Mouse (Mus musculus): ENCODE measurements at regions not wholly inside any gene's neighbourhood (a gene's known extent, or its start where the extent isn't known, plus 50 kb on each side); places are given as distances from the start of the nearest gene placed in this dataset.

GRCm38 (mm10) chr8:128056251-128056650 is 302.2 kb upstream of the Nrp1 start:
- DNase-seq = no peak

DNA sequence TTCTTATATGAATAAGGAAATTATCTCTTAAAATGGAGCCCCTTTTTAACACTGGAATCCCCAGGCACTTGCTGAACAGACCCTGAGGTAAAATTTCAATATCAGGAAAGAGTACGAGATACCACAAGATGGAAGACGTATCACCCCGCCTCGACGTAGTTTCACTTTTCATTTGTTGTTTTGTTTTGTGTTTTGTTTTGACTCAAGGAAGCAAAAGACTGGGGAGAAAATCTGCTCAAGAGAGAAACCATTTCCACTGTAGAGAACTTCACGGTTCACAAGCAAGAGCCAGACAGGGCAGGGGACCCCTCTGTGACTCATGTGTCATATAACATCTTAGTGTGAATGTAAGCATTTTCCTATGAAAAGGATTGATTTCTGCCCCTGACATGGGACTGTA is 300.6 kb upstream of the Nrp1 start:
- DNase-seq = no peak

DNA sequence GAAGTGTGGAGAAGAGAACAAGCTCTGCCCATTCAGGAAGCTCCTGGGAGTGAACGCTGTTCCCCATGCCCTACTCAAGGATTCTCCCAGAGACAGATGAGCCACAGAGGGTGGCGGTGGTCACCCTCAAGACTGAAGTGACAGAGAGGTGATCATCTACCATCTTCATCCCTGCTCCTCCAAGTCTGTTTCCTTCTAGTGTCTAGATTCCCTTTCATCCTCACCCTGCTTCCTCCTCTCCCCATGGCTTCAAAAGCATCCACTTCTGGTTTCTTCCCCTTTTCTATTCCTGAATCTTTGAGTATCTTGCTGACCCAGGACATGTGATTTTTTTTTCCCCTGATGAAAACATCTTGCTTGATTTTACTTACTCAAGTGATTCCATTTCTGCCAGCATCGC is 298.6 kb upstream of the Nrp1 start:
- DNase-seq = no peak

DNA sequence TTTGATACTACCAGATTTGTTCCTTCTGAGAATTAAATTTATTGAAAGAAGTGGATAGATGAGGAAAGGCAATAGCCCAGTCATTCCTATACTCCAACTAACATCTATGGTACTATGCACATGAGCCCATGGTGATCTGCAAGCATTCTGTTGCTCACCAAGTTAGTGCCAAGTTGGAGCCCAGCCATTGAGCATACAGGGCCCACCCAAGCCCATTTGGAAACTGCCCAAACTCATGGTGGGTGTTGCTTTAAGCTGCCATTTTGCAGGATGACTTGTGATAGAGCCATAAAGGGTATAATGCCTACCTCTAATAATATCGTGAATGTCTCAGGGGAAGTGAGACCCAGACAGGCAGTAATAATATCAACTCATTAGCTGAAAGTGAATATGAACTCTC is 294.2 kb upstream of the Nrp1 start:
- DNase-seq = no peak

DNA sequence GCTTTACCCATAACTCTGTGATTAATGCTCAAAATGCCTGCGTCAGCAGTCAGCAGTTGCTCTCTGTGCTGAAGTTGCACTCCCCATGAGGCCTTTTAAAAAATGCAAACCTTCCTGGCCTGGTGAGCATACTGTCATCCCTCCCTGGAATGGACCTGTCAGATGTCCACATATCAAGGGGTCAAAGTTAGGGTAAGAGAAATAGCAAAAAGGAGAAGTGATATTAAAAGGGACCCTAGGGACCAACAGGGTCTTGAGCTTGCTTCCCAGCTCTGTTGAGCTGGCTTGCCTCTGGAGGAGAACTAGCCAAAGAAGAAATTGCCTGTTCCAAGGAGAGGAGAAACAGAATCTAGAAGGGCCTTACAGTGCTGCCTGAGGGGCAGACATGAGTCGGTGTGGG is 293.3 kb upstream of the Nrp1 start:
- no peak for DNase-seq

DNA sequence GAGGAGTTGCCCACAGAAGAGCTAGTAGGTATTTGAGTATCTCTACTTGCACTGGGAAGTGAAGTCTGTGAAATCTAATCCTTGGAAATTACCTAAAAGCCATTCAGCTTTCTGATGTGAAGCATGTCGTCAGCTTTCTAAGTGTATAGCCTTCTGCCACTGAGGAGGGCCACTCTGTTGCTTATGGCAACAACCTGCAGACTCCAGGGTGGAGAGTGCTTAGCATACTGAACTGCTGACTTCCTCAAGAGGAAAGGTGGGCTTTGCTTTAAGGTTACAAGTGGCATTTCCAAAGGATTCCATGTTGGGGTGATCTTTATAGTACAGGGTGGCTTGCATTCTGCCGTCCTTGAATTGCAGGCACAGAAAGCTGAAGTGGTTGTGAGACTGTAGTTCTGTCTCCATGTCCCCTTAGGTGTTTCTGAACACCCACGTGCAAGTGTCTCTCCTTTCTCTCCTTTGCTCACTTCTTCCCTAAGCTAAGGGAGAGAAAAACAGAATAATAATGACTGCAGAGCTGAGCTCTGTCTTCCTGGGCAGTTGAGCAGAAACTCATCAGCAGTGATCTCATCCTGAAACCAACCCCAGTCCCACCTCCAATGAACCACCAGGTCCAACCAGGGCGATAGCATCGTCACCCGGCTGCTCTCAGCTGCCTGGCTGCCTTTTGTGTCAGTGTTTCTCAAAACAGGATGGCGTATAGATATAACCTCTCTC is 292.3 kb upstream of the Nrp1 start:
- no peak for DNase-seq

DNA sequence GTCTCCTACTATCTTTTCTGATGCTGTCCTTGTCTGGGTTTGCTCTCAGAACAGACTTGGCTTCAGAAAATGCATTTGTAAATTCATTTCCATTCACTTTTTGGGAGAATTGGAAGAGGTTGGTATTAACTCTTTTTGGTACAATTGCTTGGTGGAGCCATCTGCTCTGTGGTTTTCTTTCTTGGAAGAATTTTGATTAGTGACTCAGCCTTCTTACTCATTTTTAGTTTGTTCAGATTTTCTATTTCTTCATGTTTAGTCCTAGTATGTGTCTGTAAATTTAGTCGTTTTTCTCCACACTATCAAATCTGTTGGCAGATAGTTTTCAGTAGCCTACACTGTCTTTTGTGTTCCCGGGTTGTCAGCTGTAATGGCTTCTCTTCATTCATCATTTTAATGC is 288.7 kb upstream of the Nrp1 start:
- DNase-seq = no peak

- no peak for DNase-seq
These were observed 282.8 kb upstream of the Nrp1 start for GRCm38 (mm10) chr8:128075566-128075965.

GRCm38 (mm10) chr8:128076226-128076625 is 282.2 kb upstream of the Nrp1 start:
- no peak for DNase-seq

GRCm38 (mm10) chr8:128078740-128079139 is 279.7 kb upstream of the Nrp1 start:
- peak in 1 of 2 experiments; percentile 14 for DNase-seq

GRCm38 (mm10) chr8:128085800-128086199 is 272.6 kb upstream of the Nrp1 start:
- DNase-seq = no peak

DNA sequence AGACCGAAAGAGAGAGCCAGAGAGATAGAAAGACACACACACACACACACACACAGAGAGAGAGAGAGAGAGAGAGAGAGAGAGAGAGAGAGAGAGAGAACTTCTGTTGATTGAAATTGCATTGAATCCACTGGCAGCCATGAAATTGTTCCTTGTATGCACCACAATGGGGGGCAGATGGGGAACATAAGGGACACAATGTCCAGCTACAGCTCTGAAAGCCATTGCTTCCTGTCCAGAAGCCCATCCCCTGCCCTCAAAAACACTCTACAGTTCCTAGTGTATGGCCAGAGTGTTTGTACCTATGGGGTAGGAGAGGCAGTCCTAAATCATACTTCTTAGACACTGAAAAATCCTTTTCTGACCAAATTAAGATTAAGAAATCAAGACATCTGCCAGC is 270.9 kb upstream of the Nrp1 start:
- no peak for DNase-seq

GRCm38 (mm10) chr8:128092826-128093225 is 265.6 kb upstream of the Nrp1 start:
- DNase-seq = peak; percentile 27 to 42

GRCm38 (mm10) chr8:128095451-128095850 is 263.0 kb upstream of the Nrp1 start:
- no peak for DNase-seq

- DNase-seq = no peak
These were observed 260.8 kb upstream of the Nrp1 start for GRCm38 (mm10) chr8:128097601-128098000.

- DNase-seq = no peak
These were observed 255.0 kb upstream of the Nrp1 start for GRCm38 (mm10) chr8:128103380-128103779.

GRCm38 (mm10) chr8:128106569-128106968 is 251.8 kb upstream of the Nrp1 start:
- DNase-seq = no peak

- no peak for DNase-seq
These were observed 251.4 kb upstream of the Nrp1 start for GRCm38 (mm10) chr8:128107041-128107440.

DNA sequence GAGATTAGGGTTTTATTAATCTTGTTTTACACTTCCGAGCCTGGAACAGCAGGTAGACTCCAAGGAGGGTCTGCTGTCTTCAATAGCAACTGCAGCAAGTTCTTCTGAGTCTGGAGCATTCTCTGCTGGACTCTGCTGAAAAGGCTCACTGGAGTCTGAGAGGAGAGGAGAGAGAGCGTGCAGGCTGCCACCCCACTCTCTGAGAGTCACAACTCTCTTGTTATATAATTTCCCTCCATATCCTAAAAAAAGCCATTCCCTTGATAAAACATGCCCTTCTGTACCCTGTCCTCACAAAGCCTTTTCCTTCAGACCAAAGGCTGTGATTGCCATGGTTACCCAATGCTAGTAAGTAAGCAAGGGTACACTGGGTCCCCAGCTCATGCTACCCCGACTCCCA is 249.4 kb upstream of the Nrp1 start:
- no peak for DNase-seq

DNA sequence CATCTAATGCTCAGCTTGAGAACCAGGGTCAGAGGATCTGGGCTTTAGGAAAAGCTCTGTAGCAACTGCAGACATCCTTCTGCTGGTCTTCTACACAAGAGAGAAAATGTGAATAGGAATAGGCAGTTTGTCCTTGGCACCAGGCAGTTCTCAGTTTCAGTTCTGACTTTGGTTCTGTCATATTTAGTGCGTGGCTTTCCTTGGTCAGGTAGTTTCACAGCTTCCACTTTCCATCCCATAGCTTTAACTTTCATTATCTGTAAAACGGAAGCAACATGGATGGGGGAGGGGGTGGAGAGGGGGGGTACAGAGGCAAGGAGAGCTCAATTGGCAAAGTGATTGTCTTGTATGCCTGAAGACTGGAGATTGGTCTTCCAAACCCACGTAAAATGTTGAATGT is 247.3 kb upstream of the Nrp1 start:
- DNase-seq = no peak

DNA sequence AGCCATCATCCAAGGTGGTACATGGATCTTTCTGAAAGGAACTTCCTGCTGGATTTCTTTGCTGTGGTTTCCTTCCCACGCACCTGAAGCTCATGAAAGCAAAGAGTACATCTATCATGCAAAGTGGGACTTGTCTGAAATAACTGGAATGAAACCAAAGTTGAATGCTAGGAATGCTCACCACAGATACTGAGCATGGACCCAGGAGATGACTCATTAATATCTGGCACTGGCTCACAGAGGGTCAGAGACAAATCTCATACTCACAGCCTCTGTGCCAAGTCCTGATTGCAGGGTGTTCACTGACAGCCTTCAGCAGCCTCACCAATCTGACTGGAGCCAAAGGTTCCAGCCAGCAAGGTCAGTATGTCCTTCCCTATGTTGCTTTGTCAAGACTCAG is 245.3 kb upstream of the Nrp1 start:
- DNase-seq = peak; percentile 62 to 74

DNA sequence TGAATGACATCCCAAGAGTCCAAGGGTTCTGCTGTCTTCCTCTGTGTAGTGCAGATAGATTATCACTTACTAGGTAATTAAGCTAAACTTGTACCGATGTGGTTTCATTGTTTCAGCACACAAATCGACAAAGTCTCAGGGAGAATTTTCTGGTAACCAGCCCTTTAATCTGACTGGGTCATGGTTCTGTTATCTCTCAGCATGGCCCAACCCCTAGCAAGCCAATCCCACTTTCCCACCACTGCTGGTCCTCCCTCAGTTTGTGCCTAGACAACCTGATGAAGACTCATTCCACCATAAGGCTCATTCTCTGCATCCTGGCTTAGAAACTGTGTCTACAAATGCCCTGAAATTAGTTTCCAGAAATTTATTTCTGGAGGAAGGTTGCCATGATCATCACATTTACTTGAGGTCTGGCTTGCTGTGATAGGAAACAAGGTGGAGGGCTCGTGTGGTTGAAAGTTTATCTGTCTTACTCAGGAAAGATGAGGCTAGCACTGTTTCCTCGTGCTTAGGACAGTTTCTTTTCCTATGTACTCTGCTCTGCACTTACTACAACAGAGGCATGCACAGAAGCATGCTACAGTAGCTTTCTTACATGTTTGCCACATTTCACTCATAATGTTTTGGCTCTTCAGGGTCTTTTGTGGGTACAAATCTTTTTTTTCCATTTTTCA is 217.0 kb upstream of the Nrp1 start:
- DNase-seq = no peak

- no peak for DNase-seq
These were observed 210.0 kb upstream of the Nrp1 start for GRCm38 (mm10) chr8:128148351-128148942.

DNA sequence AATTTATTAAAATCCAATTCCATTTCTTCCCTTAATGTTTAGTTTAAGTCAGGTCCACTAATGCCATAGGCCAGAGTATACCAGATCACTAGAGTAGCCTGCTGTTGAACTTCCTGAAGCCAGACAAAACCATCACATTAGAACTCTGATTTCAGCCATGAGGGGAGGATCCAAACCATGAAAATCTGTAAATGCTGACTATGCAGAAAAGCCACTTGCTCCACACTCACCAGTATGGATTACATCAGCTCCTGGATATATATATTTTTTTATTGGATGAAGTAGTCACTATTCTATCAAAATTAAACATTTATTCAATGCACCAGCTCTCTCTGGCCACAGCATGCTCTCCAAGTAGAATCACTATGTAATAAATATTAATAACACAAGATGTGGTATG is 202.8 kb upstream of the Nrp1 start:
- no peak for DNase-seq

Data from adrenal gland, postnatal 36 days (tissue).